Comparison of ENCODE assay signal across 8 mouse cellular contexts in the genomic region with DNA sequence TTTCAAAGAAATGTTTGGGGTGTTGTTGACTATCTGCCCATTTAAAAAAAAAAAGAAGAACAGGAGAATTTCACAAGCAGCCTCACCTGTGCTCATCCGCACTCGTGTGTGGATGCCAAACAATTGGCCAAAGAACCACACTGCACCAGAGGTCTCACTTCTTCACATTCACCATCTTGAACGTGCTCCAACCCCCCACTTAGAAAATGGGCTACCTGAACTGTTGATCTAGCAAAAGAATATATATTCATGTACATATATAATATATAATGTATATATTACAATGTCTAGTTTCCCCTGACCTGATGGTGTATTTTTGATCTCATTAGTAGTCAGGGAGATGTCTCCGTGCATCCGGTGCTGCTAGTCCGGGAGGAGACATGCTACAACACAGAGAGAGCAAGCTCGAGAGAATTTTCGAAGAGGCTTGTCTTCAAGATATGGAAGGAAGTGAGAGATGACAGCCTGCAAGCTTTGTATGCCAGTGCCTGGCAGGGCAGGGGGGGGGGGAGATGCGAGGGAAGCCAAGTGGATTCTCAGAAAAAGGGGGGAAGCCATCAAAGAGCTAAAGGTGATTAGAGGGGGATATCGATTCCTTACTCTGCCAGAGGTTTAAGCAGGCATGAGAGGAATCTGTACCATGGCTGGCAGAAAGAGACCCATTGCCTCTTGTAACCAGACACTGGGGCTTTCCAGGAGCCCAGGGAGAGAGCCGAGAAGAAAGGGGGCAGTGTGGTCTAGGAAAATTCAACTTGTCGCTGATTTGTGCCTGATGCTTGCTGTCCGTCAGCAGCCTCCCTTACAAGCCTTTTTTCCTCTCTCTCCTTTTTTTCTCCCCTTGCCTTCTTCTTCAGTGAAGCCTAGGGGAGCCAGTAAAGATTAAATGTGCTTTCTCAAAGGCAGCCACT.
DNase-seq lines count a peak whose midpoint lies in the region; ATAC-seq and TF ChIP-seq lines count a peak whose summit lies in the region.

No protein-coding gene starts in this region.

- peaks cover 47% of the 10 kb centered on the region for H3K4me1 ChIP-seq in forebrain, embryonic 12.5 days
- H3K4me1 ChIP-seq in heart, embryonic 16.5 days (ENCODE audit: control insufficient read depth, insufficient read depth, low read length): peaks cover 2% of the 10 kb centered on the region
- no peaks in the 10 kb centered on the region for H3K4me1 ChIP-seq in liver, adult 2 months (ENCODE audit: control insufficient read depth, insufficient read depth, low read length)
- H3K4me1 ChIP-seq in neural tube, embryonic 13.5 days (replicated peaks): peaks cover 50% of the 10 kb centered on the region

- no peaks in the 10 kb centered on the region for H3K79me2 ChIP-seq in liver, adult 2 months (ENCODE audit: control insufficient read depth, insufficient read depth, low read length)

- TF ChIP-seq POLR2A in liver, adult 2 months (IDR thresholded peaks at IDR 0.05; ENCODE audit: extremely low read depth, insufficient read depth, low read length): no peak

- intact Hi-C loops in gastrocnemius, postnatal 36 days (cut with DNase I): loop anchor here (5.0 to 10.0 kb wide), 3 partner anchors 107 to 373 kb away; no protein-coding TSS in a partner anchor

- H3K4me3 ChIP-seq in forebrain, embryonic 12.5 days (replicated peaks): peak overlapping the region; percentile 76
- H3K4me3 ChIP-seq in heart, embryonic 16.5 days (ENCODE audit: low read length): peak overlapping the region; percentile 79
- no peak overlapping the region for H3K4me3 ChIP-seq in liver, adult 2 months (ENCODE audit: insufficient read depth, low read depth, low read length)
- H3K4me3 ChIP-seq in neural tube, embryonic 13.5 days: peak overlapping the region; percentile 90

- ATAC-seq in forebrain, embryonic 12.5 days (ENCODE audit: low FRiP score): peak; percentile 73
- ATAC-seq in heart, embryonic 16.5 days (replicated peaks; ENCODE audit: extremely low read depth, insufficient read depth, low FRiP score): peak; percentile 83
- ATAC-seq in neural tube, embryonic 13.5 days (ENCODE audit: low read depth): peak; percentile 75

- no peaks in the 10 kb centered on the region for H3K9me3 ChIP-seq in forebrain, embryonic 12.5 days
- no peaks in the 10 kb centered on the region for H3K9me3 ChIP-seq in heart, embryonic 16.5 days (replicated peaks; ENCODE audit: control insufficient read depth, low read length)
- H3K9me3 ChIP-seq in neural tube, embryonic 13.5 days: no peaks in the 10 kb centered on the region

- peak overlapping the region; percentile 53 for H3K4me2 ChIP-seq in forebrain, embryonic 12.5 days
- peak overlapping the region; percentile 67 for H3K4me2 ChIP-seq in heart, embryonic 16.5 days (ENCODE audit: low read depth, low read length)
- H3K4me2 ChIP-seq in neural tube, embryonic 13.5 days: peak overlapping the region; percentile 83

- peak; percentile 60 for DNase-seq in gastrocnemius, adult 18-20 months (ENCODE audit: low spot score)
- DNase-seq in gastrocnemius, postnatal 36 days: no peak
- DNase-seq in kidney, postnatal 14 days: peak; percentile 79
- DNase-seq in liver, adult 2 months (ENCODE audit: extremely low read depth, low read depth, low spot score): no peak
- DNase-seq in T-cell, adult 2 months (ENCODE audit: low spot score): no peak

- H3K9ac ChIP-seq in forebrain, embryonic 12.5 days: peak overlapping the region; percentile 97
- peak overlapping the region; percentile 86 for H3K9ac ChIP-seq in heart, embryonic 16.5 days (ENCODE audit: low read length)
- no peak overlapping the region for H3K9ac ChIP-seq in liver, adult 2 months (ENCODE audit: low read depth, low read length)
- peak overlapping the region; percentile 100 for H3K9ac ChIP-seq in neural tube, embryonic 13.5 days

- peak overlapping the region; percentile 99 for H3K27ac ChIP-seq in forebrain, embryonic 12.5 days
- peak overlapping the region; percentile 87 for H3K27ac ChIP-seq in heart, embryonic 16.5 days (ENCODE audit: low read length)
- no peak overlapping the region for H3K27ac ChIP-seq in liver, adult 2 months (replicated peaks; ENCODE audit: insufficient read depth, low read depth, low read length)
- peak overlapping the region; percentile 100 for H3K27ac ChIP-seq in neural tube, embryonic 13.5 days (replicated peaks)

- no peaks in the 10 kb centered on the region for H3K27me3 ChIP-seq in forebrain, embryonic 12.5 days
- no peaks in the 10 kb centered on the region for H3K27me3 ChIP-seq in heart, embryonic 16.5 days (ENCODE audit: control insufficient read depth, insufficient read depth, low read length)
- peaks cover 3% of the 10 kb centered on the region; the same call in 1 of the 2 replicates for H3K27me3 ChIP-seq in liver, adult 2 months (ENCODE audit: control insufficient read depth, insufficient read depth, low read length)
- H3K27me3 ChIP-seq in neural tube, embryonic 13.5 days: no peaks in the 10 kb centered on the region

- 0 out of 2 replicates have a peak, but pooled peaks have one; percentile 12 for TF ChIP-seq CTCF in liver, adult 2 months (IDR thresholded peaks at IDR 0.05; ENCODE audit: low read depth, low read length)

- 26% methylated on average over 13 of the region's 13 CpGs for WGBS in forebrain, embryonic 12.5 days
- 25% methylated on average over 13 of the region's 13 CpGs for WGBS in heart, embryonic 16.5 days
- WGBS in liver, adult 2 months: 49% methylated on average over 13 of the region's 13 CpGs
- WGBS in neural tube, embryonic 13.5 days: 25% methylated on average over 13 of the region's 13 CpGs

- H3K36me3 ChIP-seq in forebrain, embryonic 12.5 days (replicated peaks): no peaks in the 10 kb centered on the region
- no peaks in the 10 kb centered on the region for H3K36me3 ChIP-seq in heart, embryonic 16.5 days (ENCODE audit: control insufficient read depth, insufficient read depth)
- H3K36me3 ChIP-seq in liver, adult 2 months (ENCODE audit: control insufficient read depth, insufficient read depth, low read length): no peaks in the 10 kb centered on the region
- H3K36me3 ChIP-seq in neural tube, embryonic 13.5 days: no peaks in the 10 kb centered on the region

Comparison
In these comparisons a context has a peak if more than half of its experiments do, and no peak if none do; other contexts are left out.
1. DNase-seq: peak in gastrocnemius, adult 18-20 months (single experiment) and kidney, postnatal 14 days (single experiment); none in gastrocnemius, postnatal 36 days (0 of 2), liver, adult 2 months (single experiment) and T-cell, adult 2 months (single experiment).
2. Peak in every context shown above with its lines, with median percentiles within 50 percentile points of each other: ATAC-seq and H3K4me2 ChIP-seq.